Mouse (Mus musculus) cerebellum, postnatal 10 days (tissue): ENCODE measurements around the gene Zfyve28.
A peak's percentile ranks its signal among the peaks of the same experiment; 100 is the strongest.

ENCODE experiments used
- DNase-seq, 2 experiments: peaks; one replicate each; pipeline ENCODE4 v3.0.0; 2021; ENCODE audit warnings: mixed read lengths in 2 of 2

Zfyve28 gene

GRCm38 (mm10) chr5:34249132-34249531 is 39.1 kb downstream of the Zfyve28 start:
- DNase-seq, result no peak

- peak in 1 of 2 experiments; percentile 47 for DNase-seq
Observed at GRCm38 (mm10) chr5:34246443-34246842, 41.8 kb downstream of the Zfyve28 start.

GRCm38 (mm10) chr5:34243062-34243461 is 45.2 kb downstream of the Zfyve28 start:
- DNase-seq, result no peak

- no peak for DNase-seq
Observed at GRCm38 (mm10) chr5:34242224-34242963, 45.9 kb downstream of the Zfyve28 start.

GRCm38 (mm10) chr5:34238444-34238843 is 49.8 kb downstream of the Zfyve28 start:
- no peak for DNase-seq

GRCm38 (mm10) chr5:34235898-34236420 is 52.3 kb downstream of the Zfyve28 start:
- DNase-seq, result peak; percentile 52 to 71

- no peak for DNase-seq
Observed at GRCm38 (mm10) chr5:34235056-34235455, 53.2 kb downstream of the Zfyve28 start.

- DNase-seq, result no peak
Observed at GRCm38 (mm10) chr5:34233221-34233515, 55.1 kb downstream of the Zfyve28 start.

GRCm38 (mm10) chr5:34232481-34233220 is 55.6 kb downstream of the Zfyve28 start:
- DNase-seq, result no peak

GRCm38 (mm10) chr5:34231901-34232300 is 56.3 kb downstream of the Zfyve28 start:
- DNase-seq, result no peak

- DNase-seq, result no peak
Observed at GRCm38 (mm10) chr5:34230599-34231485, 57.4 kb downstream of the Zfyve28 start.

GRCm38 (mm10) chr5:34229503-34229902 is 58.7 kb downstream of the Zfyve28 start:
- DNase-seq, result no peak

- DNase-seq, result peak; percentile 80 to 83
Observed at GRCm38 (mm10) chr5:34225516-34225915, 62.7 kb downstream of the Zfyve28 start.

- DNase-seq, result no peak
Observed at GRCm38 (mm10) chr5:34224515-34224914, 63.7 kb downstream of the Zfyve28 start.

- no peak for DNase-seq
Observed at GRCm38 (mm10) chr5:34220001-34220400, 68.2 kb downstream of the Zfyve28 start.

GRCm38 (mm10) chr5:34218672-34219071 is 69.6 kb downstream of the Zfyve28 start:
- no peak for DNase-seq

- DNase-seq, result no peak
Observed at GRCm38 (mm10) chr5:34217756-34218155, 70.5 kb downstream of the Zfyve28 start.

- DNase-seq, result no peak
Observed at GRCm38 (mm10) chr5:34216025-34216424, 72.2 kb downstream of the Zfyve28 start.

- peak; percentile 56 to 58 for DNase-seq
Observed at GRCm38 (mm10) chr5:34213659-34214058, 74.6 kb downstream of the Zfyve28 start.

GRCm38 (mm10) chr5:34210279-34210678 is 78.0 kb downstream of the Zfyve28 start:
- DNase-seq, result peak; percentile 90 to 92

- peak in 1 of 2 experiments; percentile 45 for DNase-seq
Observed at GRCm38 (mm10) chr5:34207503-34207902, 80.7 kb downstream of the Zfyve28 start.

- DNase-seq, result peak; percentile 63 to 68
Observed at GRCm38 (mm10) chr5:34205788-34206187, 82.5 kb downstream of the Zfyve28 start.

- peak; percentile 92 to 94 for DNase-seq
Observed at GRCm38 (mm10) chr5:34204911-34205310, 83.3 kb downstream of the Zfyve28 start.
